Mouse (Mus musculus) lung, embryonic 14.5 days (tissue): Measurements from ENCODE around the gene Eif2b3. TPM values are rescaled to one million over a fixed set of nuclear protein-coding genes. Genes with fewer than 3 reads are reported as not detected.

Experiments used
- ATAC-seq: fragments of 200-750 bp; cut with Nextera tagmentation; 2 replicates; pipeline ENCODE4 v1.8.0; 2017; ENCODE audit warnings: mild to moderate bottlenecking, moderate TSS enrichment, moderate library complexity; ENCODE audit not compliant: insufficient read depth
- DNase-seq: peaks from one replicate; pipeline ENCODE4 v3.0.0-alpha.2; 2015
- H3K27ac ChIP-seq: fragments of 300-500 bp; sonication (generic); 2 replicates; pipeline ENCODE4 v1.5.1; 2014; ENCODE audit warnings: low read depth, mild to moderate bottlenecking, moderate library complexity
- H3K27me3 ChIP-seq: fragments of 300-500 bp; sonication (generic); 2 replicates; pipeline ENCODE4 v1.6.1; 2014; ENCODE audit warnings: low read length, control low read depth; ENCODE audit not compliant: insufficient read depth
- H3K36me3 ChIP-seq: fragments of 300-500 bp; sonication (generic); 2 replicates; pipeline ENCODE4 v1.6.1; 2014; ENCODE audit warnings: control low read depth; ENCODE audit not compliant: insufficient read depth
- H3K4me1 ChIP-seq: fragments of 300-500 bp; sonication (generic); 2 replicates; pipeline ENCODE4 v1.6.1; 2014; ENCODE audit warnings: antibody characterized with exemption, control low read depth; ENCODE audit not compliant: insufficient read depth
- H3K4me2 ChIP-seq: fragments of 300-500 bp; sonication (generic); 2 replicates; pipeline ENCODE4 v1.6.1; 2014; ENCODE audit warnings: mild to moderate bottlenecking
- H3K4me3 ChIP-seq: fragments of 300-500 bp; sonication (generic); 2 replicates; pipeline ENCODE4 v1.5.1; 2014; ENCODE audit warnings: low read depth, low read length
- H3K9ac ChIP-seq: fragments of 300-500 bp; sonication (generic); 2 replicates; pipeline ENCODE4 v1.6.1; 2014
- H3K9me3 ChIP-seq: fragments of 300-500 bp; sonication (generic); 2 replicates; pipeline ENCODE4 v1.6.1; 2016; ENCODE audit warnings: low read depth, low read length, control low read depth
- CTCF ChIP-seq: IDR thresholded peaks from 2 replicates; pipeline ENCODE4 v1.5.1; 2016; ENCODE audit warnings: antibody characterized with exemption, low read depth
- WGBS: fragments of 180-500 bp; shearing (Covaris S2); extraction: QIAGEN DNeasy Blood & Tissue Kit; methylation state at CpG from one replicate; pipeline ENCODE4 v1.1.7; 2014; 5-methylcytosine and 5-hydroxymethylcytosine counted together
- polyA plus RNA-seq: library from polyadenylated mRNA; unstranded; fragments of >200 nt; fragmentation: Nextera tagmentation; extraction: Ambion mirVana; gene quantifications from 2 replicates; pipeline ENCODE4 v1.2.1, GENCODE M21; 2014

Gene Eif2b3
- 43.5 and 45.2 TPM in 2 replicates for polyA plus RNA-seq

GRCm38 (mm10) chr4:117019206-117020134 is at the start of gene Eif2b3:
Gene Eif2b3 (plus strand): TSS chr4:117019402.
- Histone ChIP-seq H3K4me1 (no peaks in the 10 kb centered on the region), H3K9ac (peak within 1 kb of the TSS; percentile 77), H3K36me3 (peaks cover 14% of the 10 kb centered on the region), H3K27me3 (no peaks in the 10 kb centered on the region), H3K27ac (no peak within 1 kb of the TSS), H3K9me3 (no peaks in the 10 kb centered on the region), H3K4me2 (peak within 1 kb of the TSS; percentile 66), H3K4me3 (peak within 1 kb of the TSS; percentile 70)
- peak; percentile 96 for DNase-seq
- TF ChIP-seq CTCF, result no peak; the same call in 1 of the 2 replicates
- ATAC-seq, result peak; percentile 98
- under 1% methylated on average over 61 of the region's 61 CpGs for WGBS

- no peak for TF ChIP-seq CTCF
- no peak for ATAC-seq
- H3K4me2 ChIP-seq, result no peak overlapping the region
- no peak overlapping the region for H3K27ac ChIP-seq
- WGBS, result 60% methylated on average over 2 of the region's 2 CpGs
- no peak overlapping the region for H3K4me3 ChIP-seq
- H3K36me3 ChIP-seq, result no peaks in the 10 kb centered on the region
- no peaks in the 10 kb centered on the region for H3K27me3 ChIP-seq
- DNase-seq, result no peak
- no peaks in the 10 kb centered on the region for H3K9me3 ChIP-seq
- H3K4me1 ChIP-seq, result no peaks in the 10 kb centered on the region
- no peak overlapping the region for H3K9ac ChIP-seq
Measured at GRCm38 (mm10) chr4:116976503-116976902, 42.7 kb upstream of the Eif2b3 start.

GRCm38 (mm10) chr4:116985681-116986080 is 33.5 kb upstream of the Eif2b3 start:
- DNase-seq (no peak), ATAC-seq (no peak)
- Histone ChIP-seq H3K4me2 (no peak overlapping the region), H3K4me3 (no peak overlapping the region), H3K27ac (no peak overlapping the region), H3K4me1 (no peaks in the 10 kb centered on the region), H3K36me3 (peaks cover 11% of the 10 kb centered on the region), H3K9me3 (no peaks in the 10 kb centered on the region), H3K27me3 (no peaks in the 10 kb centered on the region), H3K9ac (no peak overlapping the region)
- TF ChIP-seq CTCF, result no peak
- WGBS, result 88% methylated on average over 7 of the region's 7 CpGs

GRCm38 (mm10) chr4:116986400-116987121 is 32.6 kb upstream of the Eif2b3 start:
- no peak overlapping the region for H3K4me2 ChIP-seq
- no peaks in the 10 kb centered on the region for H3K9me3 ChIP-seq
- H3K27ac ChIP-seq, result no peak overlapping the region
- no peak overlapping the region for H3K9ac ChIP-seq
- no peaks in the 10 kb centered on the region for H3K27me3 ChIP-seq
- 58% methylated on average over 17 of the region's 17 CpGs for WGBS
- DNase-seq (peak; percentile 86), ATAC-seq (peak; percentile 85)
- peaks cover 18% of the 10 kb centered on the region for H3K36me3 ChIP-seq
- H3K4me1 ChIP-seq, result no peaks in the 10 kb centered on the region
- no peak overlapping the region for H3K4me3 ChIP-seq
- peak; percentile 91 for TF ChIP-seq CTCF

GRCm38 (mm10) chr4:116987122-116987456 is 32.1 kb upstream of the Eif2b3 start:
- ATAC-seq (no peak), DNase-seq (no peak)
- no peak for TF ChIP-seq CTCF
- Histone ChIP-seq H3K27me3 (no peaks in the 10 kb centered on the region), H3K9ac (no peak overlapping the region), H3K9me3 (no peaks in the 10 kb centered on the region), H3K4me2 (no peak overlapping the region), H3K36me3 (peaks cover 18% of the 10 kb centered on the region), H3K4me3 (no peak overlapping the region), H3K27ac (no peak overlapping the region), H3K4me1 (no peaks in the 10 kb centered on the region)
- WGBS, result 64% methylated on average over 5 of the region's 5 CpGs

- WGBS, result 67% methylated on average over 6 of the region's 6 CpGs
- no peak for TF ChIP-seq CTCF
- no peak for ATAC-seq
- H3K4me1 ChIP-seq, result no peaks in the 10 kb centered on the region
- H3K9ac ChIP-seq, result no peak overlapping the region
- H3K27ac ChIP-seq, result no peak overlapping the region
- H3K4me3 ChIP-seq, result no peak overlapping the region
- H3K36me3 ChIP-seq, result peaks cover 23% of the 10 kb centered on the region
- no peak overlapping the region for H3K4me2 ChIP-seq
- H3K9me3 ChIP-seq, result no peaks in the 10 kb centered on the region
- no peaks in the 10 kb centered on the region for H3K27me3 ChIP-seq
- no peak for DNase-seq
Measured at GRCm38 (mm10) chr4:116989731-116990130, 29.5 kb upstream of the Eif2b3 start.

GRCm38 (mm10) chr4:116991366-116991765 is 27.8 kb upstream of the Eif2b3 start:
- peak; percentile 91 for DNase-seq
- H3K36me3 ChIP-seq, result peaks cover 23% of the 10 kb centered on the region
- no peak overlapping the region for H3K4me2 ChIP-seq
- no peak overlapping the region for H3K9ac ChIP-seq
- TF ChIP-seq CTCF, result peak; percentile 95
- H3K27me3 ChIP-seq, result no peaks in the 10 kb centered on the region
- no peak overlapping the region for H3K27ac ChIP-seq
- WGBS, result 15% methylated on average over 7 of the region's 7 CpGs
- no peak overlapping the region for H3K4me3 ChIP-seq
- ATAC-seq, result no peak
- H3K9me3 ChIP-seq, result no peaks in the 10 kb centered on the region
- H3K4me1 ChIP-seq, result no peaks in the 10 kb centered on the region
